Mouse (Mus musculus) adrenal gland, postnatal 36 days (tissue): ENCODE measurements around the gene Tmem254a. TPM values are rescaled to one million over a fixed set of nuclear protein-coding genes. Genes with fewer than 3 reads are reported as not detected.
"Not testable (repeated sequence)": the region's sequence is repeated elsewhere in the genome, so short reads cannot be mapped to it uniquely, and the experiment has no call there.

Experiments used
- DNase-seq, 2 experiments: peaks; one replicate each; pipeline ENCODE4 v3.0.0; 2021; ENCODE audit warnings: mixed read lengths in 1 of 2
- long read RNA-seq, 2 experiments: library from polyadenylated mRNA; stranded (forward); transcript quantifications; one replicate each; pipeline ENCODE4 v2.0.0; 2021; ENCODE audit warnings: borderline sequencing depth in 2 of 2
- total RNA-seq, 2 experiments: library from RNA; stranded (reverse); gene quantifications; 2 replicates each; pipeline ENCODE4 v1.2.3; 2021

Tmem254a gene
- total RNA-seq, result 1 to 10 TPM; 2.3 to 3.2 TPM
- long read RNA-seq, experiment 1, transcript Tmem254a-204 (4 exons, 2,147 nt), result major isoform, 9 of 10 reads
- long read RNA-seq, experiment 1, partial matches to known transcripts, result 0 of 10 reads
- long read RNA-seq, experiment 1, other reads (novel, unspliced or antisense), result 0 of 10 reads
- long read RNA-seq, experiment 2, transcript Tmem254a-204 (4 exons, 2,147 nt), result major isoform, 6 of 6 reads
- long read RNA-seq, experiment 2, partial matches to known transcripts, result 0 of 6 reads
- long read RNA-seq, experiment 2, other reads (novel, unspliced or antisense), result 0 of 6 reads

GRCm38 (mm10) chr14:25927562-25927881 lies at the start of gene Tmem254a:
Gene Tmem254a (minus strand): TSS chr14:25927672.
- DNase-seq, result not testable (repeated sequence)

DNA sequence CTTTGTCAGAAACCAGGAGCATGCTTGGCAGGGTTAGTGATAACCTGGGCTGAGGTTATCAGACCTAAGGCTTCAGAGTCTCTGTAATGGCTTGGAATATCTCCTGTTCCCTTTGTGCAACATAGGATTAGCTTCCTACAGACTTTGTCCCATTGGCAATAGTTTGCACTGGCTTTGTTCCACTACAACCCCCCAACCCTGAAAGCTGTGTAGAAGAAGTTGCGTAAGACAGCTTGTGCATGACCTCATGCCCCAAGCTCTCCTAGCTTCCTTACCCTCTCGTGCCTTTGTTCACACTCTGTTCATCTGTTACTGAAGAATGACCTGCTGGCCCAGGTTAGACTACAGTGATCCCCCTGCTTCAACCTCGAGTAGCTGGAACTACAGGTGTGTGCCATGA lies 30.4 kb upstream of the Tmem254a start:
- not testable (repeated sequence) for DNase-seq

DNA sequence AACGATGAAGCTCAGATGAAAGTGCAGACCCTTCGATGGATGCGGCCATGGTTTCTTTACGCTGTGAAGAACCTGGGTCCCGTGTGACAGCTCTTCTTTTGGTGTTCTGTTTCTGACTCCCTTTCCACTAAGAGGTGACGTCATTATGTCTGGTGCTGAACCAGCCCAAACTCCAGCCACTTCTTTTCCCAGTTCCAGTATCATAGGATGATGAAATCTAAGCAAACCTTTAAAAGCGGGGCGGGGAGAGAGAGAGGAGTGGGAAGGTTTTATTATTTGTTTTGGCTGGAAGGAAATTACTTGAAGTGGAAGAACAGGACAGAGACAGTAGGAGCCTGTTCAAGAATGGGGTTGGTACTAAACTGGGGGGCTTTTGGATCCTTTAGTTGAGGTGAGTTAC lies 10.5 kb upstream of the Tmem254a start, which contains the start of gene Cphx1:
Cphx1 (plus strand) TSS at position 301 of the 400 bp plus-strand sequence.
- DNase-seq, result not testable (repeated sequence)

GRCm38 (mm10) chr14:25936867-25937630 lies 9.6 kb upstream of the Tmem254a start:
- not testable (repeated sequence) for DNase-seq

- not testable (repeated sequence) for DNase-seq
These were observed 484 bp downstream of the Tmem254a start for GRCm38 (mm10) chr14:25926814-25927561.

DNA sequence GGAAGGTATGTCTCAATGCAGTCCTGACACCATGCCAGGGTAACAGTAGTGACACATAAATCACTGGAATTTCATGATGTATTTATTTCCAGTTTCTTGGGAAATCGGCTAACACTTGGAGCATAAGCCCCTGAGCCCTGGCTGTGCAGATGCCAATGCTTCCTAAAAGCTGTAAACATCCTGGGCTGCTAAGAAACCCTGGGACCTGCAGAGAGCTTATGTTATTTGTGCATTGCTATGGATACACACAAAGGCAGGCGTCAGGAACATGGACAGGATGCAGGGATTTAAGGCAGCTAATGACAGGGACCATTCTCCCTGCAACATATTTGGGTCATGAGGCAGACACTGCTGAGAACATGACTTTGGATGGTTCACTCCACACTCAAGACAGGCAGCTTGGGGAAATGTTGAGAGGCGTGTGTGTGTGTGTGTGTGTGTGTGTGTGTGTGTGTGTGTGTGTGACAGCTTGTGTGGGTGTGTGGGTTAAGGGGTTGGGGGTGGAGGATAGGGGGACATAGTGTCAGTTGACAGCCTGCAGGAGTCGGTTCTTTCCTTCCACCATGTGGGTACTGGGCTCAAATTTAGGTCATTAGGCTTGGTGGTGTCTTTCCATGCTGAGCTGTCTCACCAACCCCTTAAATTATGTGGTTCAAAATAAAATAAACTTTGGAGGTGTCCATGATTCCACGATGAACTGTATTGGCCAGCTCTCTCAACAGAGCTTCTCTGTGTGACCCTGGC lies 8.9 kb downstream of the Tmem254a start:
- not testable (repeated sequence) for DNase-seq

DNA sequence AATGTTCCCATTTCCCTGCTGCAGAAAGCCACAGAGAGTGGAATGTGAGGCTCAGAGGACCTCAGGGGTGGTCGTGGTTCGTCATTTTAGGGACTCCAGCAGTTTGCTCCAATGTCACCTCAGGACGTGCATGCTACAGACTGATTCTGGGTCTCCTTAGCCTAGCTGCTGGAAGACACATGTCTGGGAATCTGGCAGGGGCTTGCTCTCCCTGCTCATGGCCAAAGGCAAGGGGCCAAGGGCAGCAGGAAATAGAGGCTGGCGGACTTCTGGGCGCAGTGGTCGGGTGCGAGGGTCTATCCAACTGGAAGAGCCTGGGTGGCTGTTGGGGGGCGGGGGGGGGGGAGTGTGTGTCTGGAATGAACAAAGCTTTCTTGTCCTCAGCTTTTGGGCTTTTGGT lies 18.5 kb downstream of the Tmem254a start:
- not testable (repeated sequence) for DNase-seq

GRCm38 (mm10) chr14:25907272-25907671 lies 20.2 kb downstream of the Tmem254a start:
- DNase-seq, result not testable (repeated sequence)

GRCm38 (mm10) chr14:25905243-25905642 lies 22.2 kb downstream of the Tmem254a start:
- not testable (repeated sequence) for DNase-seq

DNA sequence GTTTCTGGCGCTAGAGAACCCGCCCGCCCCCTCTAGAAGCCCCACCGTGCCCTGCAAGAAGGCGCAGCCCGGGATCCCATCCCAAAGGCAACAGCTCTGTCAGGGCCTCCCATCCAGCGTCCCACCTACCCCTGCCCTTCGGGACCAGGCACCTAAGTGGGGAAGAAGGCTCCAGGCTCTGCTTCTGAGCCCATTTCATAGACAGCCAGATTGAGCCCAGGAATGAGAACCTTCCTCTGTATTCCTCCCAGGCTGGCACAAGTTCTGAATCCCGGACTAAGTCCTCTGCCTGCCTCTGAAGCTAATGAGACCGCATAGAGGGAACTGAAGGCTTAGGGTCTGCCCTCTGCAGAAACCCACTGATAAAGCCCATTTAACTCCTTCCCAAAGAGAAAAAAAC lies 24.5 kb downstream of the Tmem254a start, which contains the start of gene Plac9a:
Plac9a (minus strand) TSS at position 101 of the 400 bp plus-strand sequence.
- not testable (repeated sequence) for DNase-seq

DNA sequence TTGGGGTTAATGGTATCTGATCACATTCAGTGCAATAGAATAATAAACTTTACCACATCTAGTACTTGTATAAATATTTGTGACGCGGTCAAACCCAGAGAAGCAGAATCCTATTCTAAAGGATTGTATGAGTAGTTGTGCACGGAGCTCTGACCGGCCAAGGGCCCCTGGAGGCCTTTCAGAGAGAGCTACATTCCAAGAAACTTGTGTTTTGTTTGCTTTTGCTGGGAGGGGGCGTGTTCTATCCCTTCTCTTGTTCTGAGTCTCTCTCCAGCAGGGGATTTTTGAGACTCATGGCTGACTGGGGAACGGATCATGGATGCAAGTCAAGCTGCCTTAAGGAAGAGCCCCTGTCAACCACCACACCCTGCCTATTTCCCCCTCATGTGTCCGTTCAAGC lies 31.8 kb downstream of the Tmem254a start:
- DNase-seq, result not testable (repeated sequence)

DNA sequence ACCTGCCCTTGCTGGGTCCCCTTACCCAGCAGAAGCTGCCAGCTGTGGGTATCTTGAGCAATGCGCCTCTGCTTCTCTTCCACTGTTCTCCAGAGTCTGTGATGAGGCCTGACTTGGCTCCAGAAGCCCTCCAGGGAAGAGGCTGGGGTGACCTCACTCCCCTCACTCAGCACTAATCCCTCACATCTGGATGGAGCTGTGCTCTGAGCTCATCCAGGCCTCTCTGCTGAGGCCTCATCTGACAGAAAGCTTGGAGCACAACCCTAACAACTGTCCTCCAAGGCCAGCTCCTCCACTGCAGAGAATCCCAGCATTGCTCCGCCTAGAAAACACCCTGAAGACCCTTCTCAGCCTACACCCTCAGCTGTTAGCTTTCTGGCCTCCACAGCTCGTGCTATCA lies 32.9 kb downstream of the Tmem254a start:
- not testable (repeated sequence) for DNase-seq

GRCm38 (mm10) chr14:25885886-25886285 lies 41.6 kb downstream of the Tmem254a start:
- not testable (repeated sequence) for DNase-seq

GRCm38 (mm10) chr14:25881769-25882168 lies 45.7 kb downstream of the Tmem254a start:
- DNase-seq, result not testable (repeated sequence)

DNA sequence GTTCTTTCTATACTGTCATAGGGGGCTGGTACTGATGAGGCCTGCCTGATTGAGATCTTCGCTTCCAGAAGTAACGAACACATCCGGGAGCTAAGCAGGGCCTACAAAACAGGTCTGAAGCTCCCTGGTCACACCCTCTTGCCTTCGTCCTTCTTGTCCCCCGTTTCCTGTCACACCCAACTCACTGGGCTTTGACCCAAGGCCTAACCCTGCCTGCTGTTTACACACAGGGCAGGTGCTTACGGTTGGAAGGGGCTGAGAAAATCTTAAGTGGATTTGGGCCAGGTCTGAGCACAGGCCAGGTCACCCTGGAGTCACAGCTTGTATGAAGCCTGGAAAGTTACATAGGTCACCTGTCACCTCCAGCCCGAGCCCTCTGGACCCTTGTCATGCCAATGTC lies 50.8 kb downstream of the Tmem254a start:
- DNase-seq, result not testable (repeated sequence)

Other genes with a start within 250 kb of the Tmem254a start
- 10 to 100 TPM; 24.4 to 27.7 TPM for gene Ppif, start 233.5 kb downstream of the Tmem254a start, total RNA-seq
- 10 to 100 TPM; 21.2 to 21.3 TPM for gene Zcchc24, start 158.6 kb downstream of the Tmem254a start, total RNA-seq
- 10 to 100 TPM; 57.8 to 84.4 TPM for gene Anxa11, start 85.5 kb downstream of the Tmem254a start, total RNA-seq
- gene Plac9a, start 24.6 kb downstream of the Tmem254a start, total RNA-seq, result 1 to 10 TPM; 1.3 to 1.4 TPM
- not detected for gene Cphx1, start 10.6 kb upstream of the Tmem254a start, total RNA-seq
- under 1 TPM in 1 of 2 experiments, not detected in 1; 0.13 TPM for gene Duxbl1, start 50.9 kb upstream of the Tmem254a start, total RNA-seq
- gene Gm9780, start 115.0 kb upstream of the Tmem254a start, total RNA-seq, result 10 to 100 TPM; 14.8 to 19.4 TPM
- 10 to 100 TPM; 15.9 to 25.4 TPM for gene Tmem254c, start 139.7 kb upstream of the Tmem254a start, total RNA-seq
- gene Cphx2, start 153.8 kb upstream of the Tmem254a start, total RNA-seq, result not detected
- gene Cphx3, start 154.6 kb upstream of the Tmem254a start, total RNA-seq, result not detected
- not detected for gene Duxbl2, start 190.7 kb upstream of the Tmem254a start, total RNA-seq